Mouse (Mus musculus) liver, embryonic 14.5 days (tissue): ENCODE measurements at regions not wholly inside any gene's neighbourhood (a gene's known extent, or its start where the extent isn't known, plus 50 kb on each side); places are given as distances from the start of the nearest gene placed in this dataset.

ENCODE experiments used
- CTCF ChIP-seq: IDR thresholded peaks from 2 replicates; pipeline ENCODE4 v1.5.1; 2016; ENCODE audit warnings: antibody characterized with exemption, low read depth, control low read depth
- EP300 ChIP-seq: IDR thresholded peaks from 2 replicates; pipeline ENCODE4 v1.6.1; 2016; ENCODE audit warnings: antibody characterized with exemption, low read depth

DNA sequence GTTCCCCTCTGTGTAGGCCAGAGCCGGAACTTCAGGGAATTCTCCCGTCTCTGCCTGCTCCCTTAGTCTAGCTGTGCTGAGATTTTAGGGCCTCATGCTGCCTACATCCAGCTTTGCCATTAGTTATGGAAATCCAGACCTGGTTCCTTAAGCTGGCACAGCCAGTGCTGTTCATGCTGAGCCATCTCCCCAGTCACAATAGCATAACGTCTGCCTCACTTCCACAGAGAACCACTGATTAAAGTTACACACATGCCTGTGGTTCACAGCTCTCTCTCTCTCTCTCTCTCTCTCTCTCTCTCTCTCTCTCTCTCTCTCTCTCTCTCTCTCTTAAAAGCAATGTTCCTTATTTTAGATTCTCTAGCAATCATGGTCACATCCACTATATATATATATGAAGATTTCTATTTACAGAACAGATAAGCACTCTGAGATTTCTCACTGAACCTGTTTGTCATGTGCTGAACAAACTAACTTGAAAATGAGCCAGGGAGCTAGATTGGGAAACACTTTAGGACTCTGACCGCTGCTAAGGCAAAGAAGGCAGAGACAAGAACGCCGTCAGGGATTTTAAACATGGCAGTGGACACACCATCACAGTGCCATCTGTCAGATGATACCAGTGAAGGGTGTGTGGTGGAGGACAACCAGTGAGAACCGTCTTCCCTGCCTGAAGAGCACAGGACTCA lies 584.9 kb downstream of the Pdcd6ip start:
- TF ChIP-seq CTCF (no peak), EP300 (no peak)
